Mouse (Mus musculus): ENCODE measurements around the gene Ppwd1. TPM values are rescaled to one million over a fixed set of nuclear protein-coding genes. Genes with fewer than 3 reads are reported as not detected.

Ppwd1 gene
- polyA plus RNA-seq, 1 experiment from 2014 or later: 13.6 TPM

DNA sequence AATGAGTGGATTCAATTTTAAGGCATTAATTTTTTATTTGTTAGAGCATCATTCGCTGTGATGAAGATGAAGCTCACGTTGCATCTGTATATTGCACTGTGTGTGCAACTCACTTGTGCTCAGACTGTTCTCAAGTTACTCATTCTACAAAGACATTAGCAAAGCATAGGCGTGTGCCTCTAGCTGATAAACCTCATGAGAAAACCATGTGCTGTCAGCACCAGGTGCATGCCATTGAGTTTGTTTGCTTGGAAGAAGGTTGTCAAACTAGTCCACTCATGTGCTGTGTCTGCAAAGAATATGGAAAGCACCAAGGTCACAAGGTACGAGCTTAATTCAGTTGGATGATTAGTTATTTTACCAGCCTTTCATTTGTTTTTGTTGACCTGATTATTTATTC is 41.3 kb downstream of the Ppwd1 start:
- no peaks in the 10 kb centered on the region for H3K27me3 ChIP-seq (ENCODE audit: insufficient read depth, low read length)
- H3K4me3 ChIP-seq (replicated peaks; ENCODE audit: low read depth, low read length): no peak overlapping the region
- H3K36me3 ChIP-seq (ENCODE audit: insufficient read depth, low read length): peaks cover 20% of the 10 kb centered on the region
- H3K9me3 ChIP-seq (replicated peaks; ENCODE audit: low read length): no peaks in the 10 kb centered on the region
- DNase-seq (ENCODE audit: low spot score): no peak
- 74% methylated on average over 4 of the region's 4 CpGs for WGBS
- no peaks in the 10 kb centered on the region for H3K4me1 ChIP-seq (replicated peaks; ENCODE audit: insufficient read depth, low read length)
- ATAC-seq (replicated peaks; ENCODE audit: low FRiP score, low read depth): no peak
- no peak for TF ChIP-seq CTCF (IDR thresholded peaks at IDR 0.05; ENCODE audit: low read depth)
- H3K27ac ChIP-seq: no peak overlapping the region
- H3K4me2 ChIP-seq (ENCODE audit: low read length): no peak overlapping the region
- H3K9ac ChIP-seq (ENCODE audit: low read depth, low read length): no peak overlapping the region

DNA sequence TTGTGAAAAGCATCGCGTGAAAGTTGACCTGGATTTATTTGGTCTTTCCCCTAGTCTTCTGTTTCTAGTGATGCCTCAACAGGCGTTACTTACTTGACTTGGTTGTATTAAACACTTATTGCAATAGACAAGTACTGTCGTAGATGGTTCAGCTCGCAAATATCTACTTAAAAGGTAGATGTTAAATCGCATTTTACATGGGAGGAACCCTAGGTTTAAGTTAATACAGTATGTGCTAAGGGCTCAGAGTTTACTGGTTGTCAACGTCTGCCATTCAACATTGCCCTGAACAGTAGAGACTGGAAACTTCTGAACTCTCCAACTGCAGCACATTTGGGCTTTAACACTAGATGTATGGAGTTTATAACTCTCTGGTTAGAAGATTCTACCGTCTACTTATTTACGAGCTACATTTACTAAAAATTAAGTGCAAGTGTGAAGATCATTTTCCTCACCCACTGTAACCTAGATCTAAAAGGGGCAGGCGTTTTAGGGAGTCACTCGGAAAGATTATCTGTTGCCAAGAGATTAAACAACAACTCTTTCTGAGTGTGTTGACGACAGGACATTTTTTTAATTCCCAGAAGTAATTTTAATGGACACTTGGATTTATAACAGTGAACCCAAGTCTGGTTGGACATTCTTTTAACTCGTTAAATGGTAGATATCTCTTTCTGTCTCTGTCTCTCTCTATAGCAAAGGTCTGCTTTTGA is 49.3 kb downstream of the Ppwd1 start:
- 12% methylated on average over 13 of the region's 13 CpGs for WGBS
- no peaks in the 10 kb centered on the region for H3K9me3 ChIP-seq (replicated peaks; ENCODE audit: low read length)
- no peaks in the 10 kb centered on the region for H3K27me3 ChIP-seq (ENCODE audit: insufficient read depth, low read length)
- H3K4me3 ChIP-seq (replicated peaks; ENCODE audit: low read depth, low read length): peak overlapping the region; percentile 78
- ATAC-seq (replicated peaks; ENCODE audit: low FRiP score, low read depth): no peak
- H3K4me2 ChIP-seq (ENCODE audit: low read length): peak overlapping the region; percentile 59
- peak overlapping the region; percentile 71 for H3K27ac ChIP-seq
- peaks cover 5% of the 10 kb centered on the region; the same call in 1 of the 2 replicates for H3K36me3 ChIP-seq (ENCODE audit: insufficient read depth, low read length)
- H3K4me1 ChIP-seq (replicated peaks; ENCODE audit: insufficient read depth, low read length): peaks cover 3% of the 10 kb centered on the region
- H3K9ac ChIP-seq (ENCODE audit: low read depth, low read length): peak overlapping the region; percentile 78
- DNase-seq (ENCODE audit: low spot score): peak; percentile 36
- TF ChIP-seq CTCF (IDR thresholded peaks at IDR 0.05; ENCODE audit: low read depth): no peak; the same call in 1 of the 2 replicates

DNA sequence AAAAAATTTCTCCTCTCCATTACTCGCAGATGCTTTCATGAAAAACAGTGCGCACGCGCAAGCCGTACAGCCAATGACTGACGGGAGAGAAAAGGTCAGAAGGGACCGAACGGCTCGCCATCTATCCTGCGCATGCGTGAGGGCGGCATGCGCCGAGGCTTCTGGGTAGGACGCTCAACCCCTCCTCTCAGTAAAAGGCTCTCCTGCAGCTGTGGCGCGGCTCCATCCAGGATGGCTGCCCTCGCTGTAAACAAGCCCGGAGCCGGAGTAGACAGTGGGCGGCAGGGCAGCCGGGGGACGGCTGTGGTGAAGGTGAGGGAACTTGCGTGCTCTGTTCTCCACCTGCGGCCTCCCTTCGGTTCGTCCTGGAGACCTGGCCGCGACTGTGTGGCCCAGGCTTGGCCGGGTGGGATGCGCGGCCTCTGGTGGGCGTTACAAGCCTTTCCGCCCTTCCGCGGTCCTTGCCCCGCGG is 50.0 kb downstream of the Ppwd1 start, which contains the start of gene Trim23:
Gene Trim23, plus strand, starts transcription at position 148 of the 472 bp plus-strand sequence.
- H3K4me2 ChIP-seq (ENCODE audit: low read length): peak within 1 kb of the TSS; percentile 81
- peak within 1 kb of the TSS; percentile 78 for H3K4me3 ChIP-seq (replicated peaks; ENCODE audit: low read depth, low read length)
- ATAC-seq (replicated peaks; ENCODE audit: low FRiP score, low read depth): peak; percentile 98
- DNase-seq (ENCODE audit: low spot score): peak; percentile 100
- peak within 1 kb of the TSS; percentile 78 for H3K9ac ChIP-seq (ENCODE audit: low read depth, low read length)
- H3K27ac ChIP-seq: peak within 1 kb of the TSS; percentile 89
- under 1% methylated on average over 38 of the region's 38 CpGs for WGBS
- H3K9me3 ChIP-seq (replicated peaks; ENCODE audit: low read length): no peaks in the 10 kb centered on the region
- H3K4me1 ChIP-seq (replicated peaks; ENCODE audit: insufficient read depth, low read length): peaks cover 3% of the 10 kb centered on the region
- H3K27me3 ChIP-seq (ENCODE audit: insufficient read depth, low read length): no peaks in the 10 kb centered on the region
- H3K36me3 ChIP-seq (ENCODE audit: insufficient read depth, low read length): 0 out of 2 replicates have a peak, but pooled peaks cover 5% of the 10 kb centered on the region
- peak; percentile 59 for TF ChIP-seq CTCF (IDR thresholded peaks at IDR 0.05; ENCODE audit: low read depth)

DNA sequence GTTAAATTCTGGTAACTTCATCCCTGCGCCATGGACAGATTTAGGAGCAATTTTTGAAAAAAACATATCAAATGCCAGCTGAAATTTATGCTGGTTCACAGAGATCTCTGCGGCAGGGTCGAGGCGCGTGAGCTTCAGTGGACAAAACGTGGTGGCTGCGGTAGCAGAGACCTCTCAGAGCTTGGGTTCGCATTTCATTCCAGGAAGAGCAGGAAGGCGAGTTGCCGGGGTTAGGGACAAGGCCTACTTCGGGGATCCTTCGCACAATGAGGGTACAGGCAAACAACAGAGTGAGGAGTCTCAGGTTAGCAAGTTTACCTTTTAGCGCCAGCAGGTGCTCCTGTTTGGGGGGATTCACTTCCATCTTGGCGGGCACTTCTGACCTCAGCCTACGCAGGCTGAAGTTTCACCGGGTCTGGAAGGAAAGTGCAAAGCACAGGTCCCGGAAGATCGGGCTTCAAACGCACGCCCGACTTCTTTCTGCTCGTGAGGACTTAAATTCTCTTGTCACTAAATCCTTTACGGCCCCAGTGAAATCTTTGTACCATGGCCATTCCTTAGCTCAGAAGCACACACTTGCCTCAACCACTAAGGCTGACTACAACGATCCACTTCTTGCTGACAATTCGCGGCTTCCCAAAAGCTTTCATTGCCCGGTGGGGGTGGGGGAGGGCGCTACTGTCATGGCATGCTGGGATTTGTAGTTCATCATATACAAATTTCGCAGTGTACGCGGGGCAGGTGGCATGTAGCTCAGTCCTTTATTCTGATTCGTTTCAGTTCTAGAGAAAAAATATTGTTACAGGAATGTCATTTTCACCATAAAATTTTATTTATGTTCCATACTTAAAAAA is 50.6 kb downstream of the Ppwd1 start, which contains the start of gene Trappc13:
Gene Trappc13, minus strand, starts transcription at position 674 of the 854 bp plus-strand sequence.
- H3K27me3 ChIP-seq (ENCODE audit: insufficient read depth, low read length): no peaks in the 10 kb centered on the region
- H3K27ac ChIP-seq: peak within 1 kb of the TSS; percentile 89
- DNase-seq (ENCODE audit: low spot score) (no peak), ATAC-seq (replicated peaks; ENCODE audit: low FRiP score, low read depth) (peak; percentile 86)
- peaks cover 3% of the 10 kb centered on the region for H3K4me1 ChIP-seq (replicated peaks; ENCODE audit: insufficient read depth, low read length)
- no peaks in the 10 kb centered on the region for H3K9me3 ChIP-seq (replicated peaks; ENCODE audit: low read length)
- peak within 1 kb of the TSS; percentile 78 for H3K9ac ChIP-seq (ENCODE audit: low read depth, low read length)
- TF ChIP-seq CTCF (IDR thresholded peaks at IDR 0.05; ENCODE audit: low read depth): no peak
- H3K4me2 ChIP-seq (ENCODE audit: low read length): peak within 1 kb of the TSS; percentile 81
- peak within 1 kb of the TSS; percentile 78 for H3K4me3 ChIP-seq (replicated peaks; ENCODE audit: low read depth, low read length)
- 0 out of 2 replicates have a peak, but pooled peaks cover 5% of the 10 kb centered on the region for H3K36me3 ChIP-seq (ENCODE audit: insufficient read depth, low read length)
- 1% methylated on average over 32 of the region's 32 CpGs for WGBS

DNA sequence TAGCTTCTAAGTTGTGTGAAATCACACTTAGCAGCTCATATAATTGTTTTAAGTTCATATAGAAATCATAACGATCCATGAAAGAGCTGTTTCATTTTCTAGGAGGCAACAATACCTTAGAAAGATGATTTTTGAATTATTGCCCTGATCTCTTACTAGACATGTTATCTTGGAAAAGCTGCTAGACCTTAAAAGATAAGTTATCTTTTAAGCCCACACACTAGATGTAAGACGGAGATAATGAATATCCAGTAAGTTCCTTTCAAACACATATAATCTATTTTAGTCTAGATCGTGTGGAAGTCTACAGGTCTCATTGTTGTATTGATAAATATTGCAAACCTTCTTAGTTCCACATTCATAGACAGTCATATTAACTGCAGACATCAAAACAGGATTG is 51.8 kb downstream of the Ppwd1 start:
- H3K4me2 ChIP-seq (ENCODE audit: low read length): peak overlapping the region; percentile 81
- peaks cover 3% of the 10 kb centered on the region for H3K4me1 ChIP-seq (replicated peaks; ENCODE audit: insufficient read depth, low read length)
- no peaks in the 10 kb centered on the region for H3K27me3 ChIP-seq (ENCODE audit: insufficient read depth, low read length)
- no peaks in the 10 kb centered on the region for H3K9me3 ChIP-seq (replicated peaks; ENCODE audit: low read length)
- no peak for TF ChIP-seq CTCF (IDR thresholded peaks at IDR 0.05; ENCODE audit: low read depth)
- no peak overlapping the region for H3K27ac ChIP-seq
- 0 out of 2 replicates have a peak overlapping the region, but pooled peaks have one; percentile 1 for H3K9ac ChIP-seq (ENCODE audit: low read depth, low read length)
- DNase-seq (ENCODE audit: low spot score) (no peak), ATAC-seq (replicated peaks; ENCODE audit: low FRiP score, low read depth) (no peak)
- WGBS: 72% methylated on average over 3 of the region's 3 CpGs
- 0 out of 2 replicates have a peak, but pooled peaks cover 5% of the 10 kb centered on the region for H3K36me3 ChIP-seq (ENCODE audit: insufficient read depth, low read length)
- peak overlapping the region; percentile 1; the same call in 1 of the 2 replicates for H3K4me3 ChIP-seq (replicated peaks; ENCODE audit: low read depth, low read length)

DNA sequence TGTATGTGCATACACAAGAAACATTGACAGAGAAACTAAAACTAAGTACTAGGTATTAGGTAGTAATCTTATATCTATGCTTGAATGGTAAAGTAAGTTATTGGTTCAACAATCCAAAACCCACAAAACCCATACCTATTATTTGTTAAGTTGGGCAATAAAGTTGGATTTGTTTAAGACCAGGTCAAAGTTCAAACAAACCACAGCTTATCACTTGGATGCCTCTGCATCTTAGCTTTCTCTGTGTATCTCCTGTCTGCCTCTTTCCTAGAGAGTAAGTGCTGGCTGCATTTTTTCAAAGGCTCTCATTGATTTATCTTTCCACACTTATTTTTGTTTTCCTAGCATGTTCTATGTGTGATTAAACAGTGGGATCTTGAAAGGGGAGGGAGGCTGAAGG is 56.1 kb downstream of the Ppwd1 start:
- H3K27ac ChIP-seq: no peak overlapping the region
- TF ChIP-seq CTCF (IDR thresholded peaks at IDR 0.05; ENCODE audit: low read depth): no peak
- DNase-seq (ENCODE audit: low spot score) (no peak), ATAC-seq (replicated peaks; ENCODE audit: low FRiP score, low read depth) (no peak)
- no peak overlapping the region for H3K9ac ChIP-seq (ENCODE audit: low read depth, low read length)
- no peak overlapping the region for H3K4me3 ChIP-seq (replicated peaks; ENCODE audit: low read depth, low read length)
- no peaks in the 10 kb centered on the region for H3K9me3 ChIP-seq (replicated peaks; ENCODE audit: low read length)
- no peak overlapping the region for H3K4me2 ChIP-seq (ENCODE audit: low read length)
- peaks cover 3% of the 10 kb centered on the region for H3K4me1 ChIP-seq (replicated peaks; ENCODE audit: insufficient read depth, low read length)
- H3K36me3 ChIP-seq (ENCODE audit: insufficient read depth, low read length): peaks cover 16% of the 10 kb centered on the region; the same call in 1 of the 2 replicates
- H3K27me3 ChIP-seq (ENCODE audit: insufficient read depth, low read length): no peaks in the 10 kb centered on the region

All from kidney, postnatal 0 days (tissue).